Mouse (Mus musculus) adrenal gland, adult 18-20 months (tissue): ENCODE results near the gene Gm10681. TPM values are rescaled to one million over a fixed set of nuclear protein-coding genes. Genes with fewer than 3 reads are reported as not detected.
"Not testable (repeated sequence)": the region's sequence is repeated elsewhere in the genome, so short reads cannot be mapped to it uniquely, and the experiment has no call there.

Experiments
- DNase-seq, 2 experiments: peaks; one replicate each; pipeline ENCODE4 v3.0.0; 2021 to 2022; ENCODE audit warnings: low spot score in 2 of 2
- long read RNA-seq, 2 experiments: library from polyadenylated mRNA; stranded (forward); transcript quantifications; one replicate each; pipeline ENCODE4 v2.0.0; 2021
- total RNA-seq, 2 experiments: library from RNA; stranded (reverse); gene quantifications; 1 replicate in 1 of 2; 2 replicates in 1 of 2; pipeline ENCODE4 v1.2.3; 2021

The Gm10681 gene
- not detected for total RNA-seq
- long read RNA-seq, experiment 1 = 0 reads
- long read RNA-seq, experiment 2 = 0 reads

DNA sequence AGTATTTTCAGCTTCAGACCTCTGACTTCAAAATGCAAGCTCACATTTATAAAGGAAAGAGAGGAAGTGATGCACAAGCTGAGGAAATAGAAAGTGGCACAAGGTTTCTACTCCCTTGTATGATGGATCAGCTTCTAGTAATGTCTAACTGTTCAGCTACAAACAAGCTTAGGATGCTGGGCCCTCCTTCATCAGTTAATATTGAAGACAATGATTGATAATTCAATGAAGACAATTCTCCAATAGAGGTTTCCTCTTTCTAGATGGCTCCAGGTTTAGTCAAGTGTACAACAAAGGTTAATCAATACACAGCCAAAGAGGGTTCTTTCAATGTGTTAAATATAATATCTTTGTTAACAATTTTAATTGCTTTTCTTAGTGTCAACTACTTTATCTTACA is at the start of gene Gm10681:
TSS of gene Gm10681 (minus strand) at position 101 of the 400 bp plus-strand sequence.
- DNase-seq = no peak

DNA sequence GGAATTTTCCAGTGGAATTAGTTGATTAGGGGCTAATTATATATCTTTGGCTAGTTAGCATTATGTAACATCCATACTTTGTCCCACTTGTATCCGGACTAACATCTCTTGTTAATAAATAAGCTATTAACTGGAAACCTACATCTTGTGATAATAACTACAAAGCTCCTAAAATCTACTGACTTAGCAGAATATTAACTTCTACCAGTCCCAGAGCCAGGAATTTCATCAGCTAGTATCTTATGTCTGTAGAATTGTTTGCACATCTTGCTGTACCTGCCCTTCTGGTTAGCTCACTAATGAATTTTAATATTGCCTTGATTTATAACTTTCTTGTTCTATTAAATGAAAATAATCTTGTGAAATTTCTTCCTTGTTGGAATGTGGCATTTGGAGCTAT is 46.5 kb upstream of the Gm10681 start:
- DNase-seq = no peak

DNA sequence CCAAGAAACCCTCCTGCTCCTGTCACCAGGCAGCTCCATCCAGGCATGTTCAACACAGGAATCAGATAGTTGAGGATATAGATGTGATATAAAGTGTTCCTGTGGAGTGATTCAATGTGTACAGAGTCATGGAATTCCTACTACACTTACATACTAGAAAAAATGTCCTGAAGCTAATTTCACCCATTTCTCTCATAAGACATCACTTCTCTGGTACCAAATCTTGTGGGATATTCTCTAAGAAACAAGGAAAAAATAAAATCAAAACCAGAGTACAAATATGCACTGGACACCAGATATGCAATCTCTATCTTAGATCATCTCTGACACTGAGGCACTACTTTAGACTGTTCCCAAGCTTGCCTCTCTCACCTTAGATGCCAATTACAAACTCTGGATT is 41.5 kb upstream of the Gm10681 start, which contains the start of gene Hsd3b5:
TSS of gene Hsd3b5 (minus strand) at position 101 of the 400 bp plus-strand sequence.
- no peak for DNase-seq

DNA sequence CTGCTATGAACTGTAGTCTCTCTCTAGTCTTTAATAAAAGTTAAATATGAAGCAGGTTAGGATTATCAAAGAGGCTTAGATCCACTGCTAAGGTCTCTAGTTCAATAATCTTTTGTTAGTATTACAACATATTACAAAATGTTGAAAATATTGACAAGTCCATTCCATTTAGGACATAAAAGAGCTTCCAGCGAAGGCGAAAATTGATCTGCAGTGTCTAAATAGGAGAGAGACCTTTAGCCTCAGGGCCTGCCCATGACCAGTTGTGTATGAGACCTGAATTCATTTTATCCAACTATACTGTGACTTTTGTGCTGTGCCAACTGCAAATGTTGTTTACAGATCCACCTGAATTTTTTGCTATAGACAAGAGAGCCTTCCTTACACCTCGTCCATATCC is 41.0 kb upstream of the Gm10681 start:
- no peak for DNase-seq

DNA sequence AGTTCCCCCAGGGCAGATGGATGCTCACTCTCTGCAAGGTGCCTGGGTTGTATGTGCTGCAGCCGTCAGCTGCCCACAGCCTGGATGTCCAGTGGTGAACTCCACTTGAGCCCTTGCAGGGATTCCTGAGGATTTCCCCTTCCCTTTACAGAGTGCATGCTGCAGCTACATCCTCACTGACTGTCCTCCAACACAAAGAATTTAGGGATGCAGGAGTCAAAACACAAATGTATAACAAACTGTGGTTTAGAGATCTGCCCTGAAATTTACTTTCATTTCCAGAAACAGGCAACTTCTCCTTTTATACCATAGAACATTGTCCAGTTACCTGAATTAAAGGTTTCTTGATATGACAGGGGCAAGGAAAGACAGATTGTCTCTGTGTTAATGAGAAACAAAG is 28.2 kb upstream of the Gm10681 start:
- not testable (repeated sequence) for DNase-seq

DNA sequence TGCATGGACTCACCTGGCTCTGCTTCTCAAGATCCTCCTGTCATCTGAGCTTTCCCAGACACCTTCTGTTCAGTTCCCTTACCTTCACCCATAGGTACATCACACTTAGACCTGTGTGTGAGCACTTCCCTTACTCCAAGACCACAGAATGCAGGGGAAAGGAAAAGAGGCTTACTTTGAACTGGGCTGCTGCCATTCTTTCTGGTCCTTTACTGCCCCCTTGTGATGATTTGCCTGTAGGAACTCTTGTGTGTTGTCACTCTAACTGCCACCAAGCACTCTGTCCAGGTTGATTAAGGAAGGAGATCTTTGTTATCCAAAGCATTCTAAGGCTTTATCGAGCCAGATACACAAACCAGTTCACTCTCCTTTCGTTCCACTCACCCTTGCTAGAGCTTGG is 27.6 kb upstream of the Gm10681 start:
- DNase-seq = not testable (repeated sequence)

DNA sequence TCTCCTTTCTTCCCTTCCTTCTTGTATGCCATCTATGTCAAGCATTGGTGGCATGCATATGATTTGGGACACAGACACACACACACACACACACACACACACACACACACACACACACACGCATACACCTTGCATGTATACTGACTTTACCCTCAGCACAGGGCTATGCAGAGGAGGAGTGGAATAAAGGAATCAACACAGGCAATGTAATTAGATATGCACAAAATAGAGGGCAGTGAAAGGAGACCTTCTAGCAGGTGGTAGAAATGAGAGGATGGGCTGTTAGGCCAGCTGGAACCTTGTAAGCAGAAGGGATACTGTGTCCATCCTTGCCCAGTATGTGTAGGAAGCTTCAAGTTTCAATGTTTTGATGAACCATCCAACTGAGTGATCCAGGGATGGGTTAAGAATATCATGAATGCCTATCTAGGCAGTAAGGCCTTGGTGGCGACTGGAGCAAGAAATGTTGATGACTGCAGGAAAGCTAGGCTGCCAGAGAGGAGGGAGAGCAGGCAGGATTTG is 25.9 kb upstream of the Gm10681 start:
- DNase-seq = not testable (repeated sequence)

DNA sequence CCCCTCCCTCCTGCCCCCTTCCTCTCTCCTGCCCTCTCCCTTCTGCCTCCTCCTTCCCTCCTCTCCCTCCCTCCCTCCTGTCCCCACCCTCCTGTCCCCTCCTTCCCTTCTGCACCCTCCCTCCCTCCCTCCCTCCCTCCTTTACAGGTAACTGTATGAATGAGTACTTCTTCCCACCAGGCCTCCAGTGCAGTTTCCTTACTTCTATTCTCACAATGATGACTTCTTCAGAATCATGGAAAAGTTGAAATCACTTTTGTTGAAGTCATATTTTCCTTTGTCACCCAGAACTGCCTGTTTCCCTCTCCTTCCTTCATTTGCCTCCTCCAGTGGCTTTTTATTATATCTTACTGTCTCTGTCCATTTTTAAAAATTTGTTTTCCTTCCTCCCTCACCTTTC is 25.4 kb upstream of the Gm10681 start:
- DNase-seq = no peak

DNA sequence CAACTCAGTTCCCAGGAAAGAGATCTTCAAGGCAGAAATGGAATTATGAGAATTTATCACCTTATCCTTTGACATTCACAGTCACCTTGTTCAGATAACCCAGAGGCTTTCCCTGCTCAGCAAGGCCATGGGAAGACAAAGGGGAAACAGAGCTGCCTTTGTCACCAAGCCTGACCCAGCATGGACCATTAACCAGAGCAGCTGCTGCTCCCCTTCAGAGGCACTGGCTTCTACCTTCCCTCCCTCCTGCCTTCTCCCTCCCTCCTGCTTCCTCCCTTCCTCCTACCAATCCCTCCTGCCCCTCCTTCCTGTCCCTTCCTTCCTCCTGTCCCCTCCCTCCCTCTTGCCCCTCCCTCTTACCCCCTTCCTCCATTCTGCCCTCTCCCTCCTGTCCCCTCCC is 24.9 kb upstream of the Gm10681 start:
- DNase-seq = not testable (repeated sequence)

DNA sequence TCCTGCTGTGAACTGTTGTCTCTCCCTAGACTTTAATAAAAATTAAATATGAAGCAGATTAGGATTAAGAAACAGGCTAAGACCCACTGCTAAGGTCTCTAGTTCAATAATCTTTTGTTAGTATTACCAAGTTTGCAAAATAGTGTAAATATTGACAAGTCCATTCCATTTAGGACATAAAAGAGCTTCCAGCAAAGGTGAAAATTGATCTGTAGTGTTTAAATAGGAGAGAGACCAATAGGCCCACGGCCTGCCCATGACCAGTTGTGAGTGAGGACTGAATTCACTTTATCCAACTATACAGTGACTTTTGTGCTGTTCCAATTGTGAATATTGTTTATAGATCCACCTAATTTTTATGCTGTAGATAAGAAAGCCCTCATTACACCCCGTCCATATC is 886 bp downstream of the Gm10681 start:
- no peak for DNase-seq

DNA sequence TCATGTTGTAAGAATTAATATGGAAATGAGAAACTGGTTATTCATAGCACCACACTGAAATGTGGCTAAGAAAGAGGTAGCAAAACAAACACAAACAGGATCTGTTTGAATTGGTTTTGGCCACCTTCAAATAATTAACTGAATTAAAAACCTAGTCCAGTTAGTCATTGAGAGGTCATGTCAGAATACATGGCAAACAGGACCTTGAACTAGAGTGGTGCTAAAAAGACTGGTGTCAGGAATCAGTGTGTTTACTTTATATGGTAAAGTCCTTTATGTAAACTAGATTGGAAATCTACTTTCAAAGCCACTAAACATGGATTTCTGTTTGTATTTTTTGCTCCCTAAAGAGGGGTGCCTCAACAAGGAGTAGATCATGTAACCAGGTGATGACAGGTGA is 6.0 kb downstream of the Gm10681 start:
- not testable (repeated sequence) for DNase-seq

DNA sequence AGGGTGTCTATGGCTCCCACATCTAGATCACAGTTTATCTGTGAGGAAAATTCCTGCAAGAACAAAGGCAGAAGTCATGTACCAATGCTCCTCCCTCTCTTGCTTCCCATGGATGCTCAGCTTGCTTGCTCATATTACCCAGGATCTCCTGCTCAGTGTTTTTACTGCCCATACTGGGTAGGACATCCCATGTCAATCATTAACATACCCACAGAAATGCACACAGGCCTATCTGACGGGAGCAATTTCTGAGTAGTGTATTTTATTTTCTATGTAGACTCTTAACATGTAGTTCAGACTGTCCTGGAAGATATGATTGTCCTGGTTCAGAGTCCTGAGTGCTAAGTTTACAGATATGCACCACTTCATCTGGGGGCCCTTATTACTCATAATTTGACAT is 6.4 kb downstream of the Gm10681 start:
- DNase-seq = not testable (repeated sequence)

DNA sequence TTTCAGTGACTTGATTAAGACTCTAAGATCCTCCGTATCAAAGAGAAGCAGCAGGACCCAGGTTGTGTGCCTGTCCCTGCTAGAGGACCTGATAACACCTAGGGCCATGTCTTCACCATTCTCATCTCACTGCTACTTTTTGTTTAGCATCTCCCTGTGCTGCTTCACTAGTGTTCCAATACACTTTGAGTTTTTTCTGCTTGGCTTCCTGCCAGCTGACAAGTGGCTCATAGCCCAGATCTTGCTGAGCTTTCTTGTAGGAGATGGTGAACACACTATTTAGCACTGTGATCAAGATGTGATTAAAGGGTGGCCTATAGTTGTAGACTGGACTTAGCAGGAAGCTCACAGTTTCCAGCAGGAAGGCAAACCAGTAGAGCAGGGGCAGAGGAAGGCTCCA is 7.6 kb downstream of the Gm10681 start:
- peak in 1 of 2 experiments; percentile 25 for DNase-seq

DNA sequence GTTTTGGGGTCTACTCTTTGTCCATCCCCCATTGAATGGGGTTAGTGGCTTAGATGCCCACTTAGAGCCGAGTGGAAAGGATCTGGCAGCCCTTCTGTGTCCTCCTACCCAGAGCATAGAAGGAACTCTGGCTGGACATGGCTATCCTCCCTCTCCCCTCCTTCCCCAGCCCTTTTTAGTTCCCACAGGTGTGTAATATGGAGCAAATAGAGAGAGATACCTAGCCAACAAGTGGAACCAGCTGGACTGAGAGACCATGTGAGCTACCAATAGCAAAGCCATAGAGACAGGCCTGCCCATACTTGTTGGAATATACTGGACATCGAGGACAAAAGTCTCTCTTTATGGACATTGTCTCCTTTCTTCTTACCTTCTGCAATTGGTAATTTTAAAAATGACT is 20.9 kb downstream of the Gm10681 start:
- not testable (repeated sequence) for DNase-seq

DNA sequence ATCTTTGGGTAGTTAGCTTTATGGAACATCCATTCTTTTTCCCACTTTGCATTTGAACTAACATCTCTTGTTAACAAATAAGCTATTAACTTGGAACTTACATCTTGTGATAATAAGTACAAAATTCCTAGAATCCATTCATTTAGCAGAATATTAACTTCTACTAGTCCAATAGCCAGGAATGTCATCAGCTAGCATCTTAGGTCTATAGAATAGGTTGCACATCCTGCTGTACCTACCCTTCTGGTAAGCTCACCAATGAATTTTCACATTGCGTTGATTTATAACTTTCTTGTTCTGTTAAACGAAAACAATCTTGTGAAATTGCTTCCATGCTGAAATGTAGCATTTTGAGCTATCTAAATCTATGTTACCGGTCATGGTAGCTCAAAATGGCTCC is 23.7 kb downstream of the Gm10681 start:
- not testable (repeated sequence) for DNase-seq

DNA sequence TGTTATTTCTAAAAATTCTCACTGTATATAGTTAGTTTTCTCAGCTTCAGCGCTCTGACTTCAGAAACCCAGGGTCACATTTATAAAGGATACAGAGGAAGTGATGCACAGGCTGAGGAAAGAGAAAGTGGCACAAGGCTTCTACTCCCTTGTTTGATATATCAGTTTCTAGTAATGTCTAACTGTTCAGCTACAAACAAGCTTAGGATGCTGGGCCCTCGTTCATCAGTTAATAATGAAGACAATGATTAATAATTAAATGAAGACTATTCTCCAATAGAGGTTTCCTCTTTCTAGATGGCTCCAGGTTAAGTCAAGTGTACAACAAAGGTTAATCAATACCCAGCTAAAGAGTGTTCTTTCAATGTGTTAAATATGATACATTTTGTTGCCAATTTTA is 24.8 kb downstream of the Gm10681 start:
- not testable (repeated sequence) for DNase-seq

DNA sequence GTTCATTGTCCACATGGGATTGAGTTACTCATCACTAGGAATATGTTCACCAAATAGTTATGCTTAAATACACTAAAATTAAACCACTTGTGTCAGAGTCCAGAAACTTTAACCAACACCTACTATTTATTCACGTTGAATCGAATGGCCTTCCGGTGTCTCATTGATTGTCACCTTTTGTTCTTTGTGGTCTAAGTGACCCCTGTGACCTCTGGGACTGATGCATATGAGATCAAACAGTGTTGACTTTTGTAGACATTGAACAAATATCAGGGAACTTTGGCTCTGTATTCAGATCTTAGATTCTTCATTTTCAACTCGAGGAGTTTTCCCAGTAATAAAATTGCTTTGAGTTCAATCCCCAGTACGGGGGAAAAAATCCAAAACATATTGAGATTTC is 27.9 kb downstream of the Gm10681 start:
- DNase-seq = not testable (repeated sequence)

DNA sequence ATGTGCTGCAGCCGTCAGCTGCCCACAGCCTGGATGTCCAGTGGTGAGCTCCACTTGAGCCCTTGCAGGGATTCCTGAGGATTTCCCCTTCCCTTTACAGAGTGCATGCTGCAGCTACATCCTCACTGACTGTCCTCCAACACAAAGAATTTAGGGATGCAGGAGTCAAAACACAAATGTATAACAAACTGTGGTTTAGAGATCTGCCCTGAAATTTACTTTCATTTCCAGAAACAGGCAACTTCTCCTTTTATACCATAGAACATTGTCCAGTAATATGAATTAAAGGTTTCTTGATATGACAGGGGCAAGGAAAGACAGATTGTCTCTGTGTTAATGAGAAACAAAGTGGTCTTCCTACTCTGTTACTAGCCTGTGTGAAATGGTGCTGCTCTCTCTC is 37.8 kb downstream of the Gm10681 start:
- not testable (repeated sequence) for DNase-seq

DNA sequence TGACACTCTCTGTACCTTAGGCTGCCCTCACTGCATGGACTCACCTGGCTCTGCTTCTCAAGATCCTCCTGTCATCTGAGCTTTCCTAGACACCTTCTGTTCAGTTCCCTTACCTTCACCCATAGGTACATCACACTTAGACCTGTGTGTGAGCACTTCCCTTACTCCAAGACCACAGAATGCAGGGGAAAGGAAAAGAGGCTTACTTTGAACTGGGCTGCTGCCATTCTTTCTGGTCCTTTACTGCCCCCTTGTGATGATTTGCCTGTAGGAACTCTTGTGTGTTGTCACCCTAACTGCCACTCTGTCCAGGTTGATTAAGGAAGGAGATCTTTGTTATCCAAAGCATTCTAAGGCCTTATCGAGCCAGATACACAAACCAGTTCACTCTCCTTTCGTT is 38.4 kb downstream of the Gm10681 start:
- not testable (repeated sequence) for DNase-seq

DNA sequence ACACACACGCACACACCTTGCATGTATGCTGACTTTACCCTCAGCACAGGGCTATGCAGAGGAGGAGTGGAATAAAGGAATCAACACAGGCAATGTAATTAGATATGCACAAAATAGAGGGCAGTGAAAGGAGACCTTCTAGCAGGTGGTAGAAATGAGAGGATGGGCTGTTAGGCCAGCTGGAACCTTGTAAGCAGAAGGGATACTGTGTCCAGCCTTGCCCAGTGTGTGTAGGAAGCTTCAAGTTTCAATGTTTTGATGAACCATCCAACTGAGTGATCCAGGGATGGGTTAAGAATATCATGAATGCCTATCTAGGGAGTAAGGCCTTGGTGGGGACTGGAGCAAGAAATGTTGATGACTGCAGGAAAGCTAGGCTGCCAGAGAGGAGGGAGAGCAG is 40.1 kb downstream of the Gm10681 start:
- not testable (repeated sequence) for DNase-seq

DNA sequence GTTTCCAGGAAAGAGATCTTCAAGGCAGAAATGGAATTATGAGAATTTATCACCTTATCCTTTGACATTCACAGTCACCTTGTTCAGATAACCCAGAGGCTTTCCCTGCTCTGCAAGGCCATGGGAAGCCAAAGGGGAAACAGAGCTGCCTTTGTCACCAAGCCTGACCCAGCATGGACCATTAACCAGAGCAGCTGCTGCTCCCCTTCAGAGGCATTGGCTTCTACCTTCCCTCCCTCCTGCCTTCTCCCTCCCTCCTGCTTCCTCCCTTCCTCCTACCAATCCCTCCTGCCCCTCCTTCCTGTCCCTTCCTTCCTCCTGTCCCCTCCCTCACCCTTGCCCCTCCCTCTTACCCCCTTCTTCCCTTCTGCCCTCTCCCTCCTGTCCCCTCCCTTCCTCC is 41.0 kb downstream of the Gm10681 start:
- not testable (repeated sequence) for DNase-seq

DNA sequence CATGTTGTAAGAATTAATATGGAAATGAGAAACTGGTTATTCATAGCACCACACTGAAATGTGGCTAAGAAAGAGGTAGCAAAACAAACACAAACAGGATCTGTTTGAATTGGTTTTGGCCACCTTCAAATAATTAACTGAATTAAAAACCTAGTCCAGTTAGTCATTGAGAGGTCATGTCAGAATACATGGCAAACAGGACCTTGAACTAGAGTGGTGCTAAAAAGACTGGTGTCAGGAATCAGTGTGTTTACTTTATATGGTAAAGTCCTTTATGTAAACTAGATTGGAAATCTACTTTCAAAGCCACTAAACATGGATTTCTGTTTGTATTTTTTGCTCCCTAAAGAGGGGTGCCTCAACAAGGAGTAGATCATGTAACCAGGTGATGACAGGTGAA is 63.6 kb downstream of the Gm10681 start:
- not testable (repeated sequence) for DNase-seq

DNA sequence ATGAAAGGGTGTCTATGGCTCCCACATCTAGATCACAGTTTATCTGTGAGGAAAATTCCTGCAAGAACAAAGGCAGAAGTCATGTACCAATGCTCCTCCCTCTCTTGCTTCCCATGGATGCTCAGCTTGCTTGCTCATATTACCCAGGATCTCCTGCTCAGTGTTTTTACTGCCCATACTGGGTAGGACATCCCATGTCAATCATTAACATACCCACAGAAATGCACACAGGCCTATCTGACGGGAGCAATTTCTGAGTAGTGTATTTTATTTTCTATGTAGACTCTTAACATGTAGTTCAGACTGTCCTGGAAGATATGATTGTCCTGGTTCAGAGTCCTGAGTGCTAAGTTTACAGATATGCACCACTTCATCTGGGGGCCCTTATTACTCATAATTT is 64.1 kb downstream of the Gm10681 start:
- DNase-seq = not testable (repeated sequence)
